Mouse (Mus musculus) left cerebral cortex, adult 2 months (tissue): ENCODE results near the gene Tspoap1. TPM values are rescaled to one million over a fixed set of nuclear protein-coding genes. Genes with fewer than 3 reads are reported as not detected.

Experiments
- DNase-seq, 2 experiments: peaks; one replicate each; pipeline ENCODE4 v3.0.0; 2021 to 2022; ENCODE audit warnings: low spot score in 2 of 2, mixed read lengths in 1 of 2; ENCODE audit errors: extremely low spot score in 1 of 2
- H3K27ac ChIP-seq: fragments of 200-600 bp; 2 replicates; pipeline ENCODE4 v1.8.1; 2022
- H3K4me3 ChIP-seq: fragments of 200-600 bp; 2 replicates; pipeline ENCODE4 v1.8.1; 2022
- CTCF ChIP-seq: fragments of 200-600 bp; IDR thresholded peaks from 2 replicates; pipeline ENCODE4 v1.8.1; 2022; ENCODE audit warnings: antibody characterized with exemption, mild to moderate bottlenecking, moderate library complexity
- intact Hi-C: fragments of 180-260 bp; cut with DNase I; formaldehyde crosslinking; loops from one replicate; pipeline ENCODE4 v1.15.1; 2025
- total RNA-seq, 2 experiments: library from RNA; stranded (reverse); gene quantifications; 2 replicates each; pipeline ENCODE4 v1.2.3; 2021

Tspoap1 gene
- total RNA-seq, 2 experiments from 2014 or later, result 190 to 202 TPM

DNA sequence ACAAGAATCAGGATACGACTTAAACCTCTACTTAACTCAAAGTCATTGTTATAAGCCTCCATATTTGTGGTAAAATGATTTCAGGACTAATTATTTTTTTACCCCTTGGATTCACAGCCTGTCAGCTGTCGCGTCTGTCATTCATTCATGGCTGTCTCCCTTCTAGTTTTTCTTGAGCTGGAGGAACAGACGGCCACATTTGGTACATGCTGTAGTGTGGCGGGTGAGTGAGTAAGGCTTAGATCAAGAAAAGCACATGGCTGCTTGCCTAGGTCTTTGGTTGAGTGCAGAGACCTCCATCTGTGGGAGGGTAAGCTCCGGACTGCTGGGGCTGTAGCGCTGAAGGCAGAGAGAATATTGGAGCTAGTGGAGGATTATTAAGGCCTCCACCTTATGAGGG, 12.6 kb upstream of the Tspoap1 start:
- intact Hi-C loops, result no loop called here
- no peak for DNase-seq
- no peak overlapping the region for H3K4me3 ChIP-seq
- H3K27ac ChIP-seq, result no peak overlapping the region
- TF ChIP-seq CTCF, result no peak

DNA sequence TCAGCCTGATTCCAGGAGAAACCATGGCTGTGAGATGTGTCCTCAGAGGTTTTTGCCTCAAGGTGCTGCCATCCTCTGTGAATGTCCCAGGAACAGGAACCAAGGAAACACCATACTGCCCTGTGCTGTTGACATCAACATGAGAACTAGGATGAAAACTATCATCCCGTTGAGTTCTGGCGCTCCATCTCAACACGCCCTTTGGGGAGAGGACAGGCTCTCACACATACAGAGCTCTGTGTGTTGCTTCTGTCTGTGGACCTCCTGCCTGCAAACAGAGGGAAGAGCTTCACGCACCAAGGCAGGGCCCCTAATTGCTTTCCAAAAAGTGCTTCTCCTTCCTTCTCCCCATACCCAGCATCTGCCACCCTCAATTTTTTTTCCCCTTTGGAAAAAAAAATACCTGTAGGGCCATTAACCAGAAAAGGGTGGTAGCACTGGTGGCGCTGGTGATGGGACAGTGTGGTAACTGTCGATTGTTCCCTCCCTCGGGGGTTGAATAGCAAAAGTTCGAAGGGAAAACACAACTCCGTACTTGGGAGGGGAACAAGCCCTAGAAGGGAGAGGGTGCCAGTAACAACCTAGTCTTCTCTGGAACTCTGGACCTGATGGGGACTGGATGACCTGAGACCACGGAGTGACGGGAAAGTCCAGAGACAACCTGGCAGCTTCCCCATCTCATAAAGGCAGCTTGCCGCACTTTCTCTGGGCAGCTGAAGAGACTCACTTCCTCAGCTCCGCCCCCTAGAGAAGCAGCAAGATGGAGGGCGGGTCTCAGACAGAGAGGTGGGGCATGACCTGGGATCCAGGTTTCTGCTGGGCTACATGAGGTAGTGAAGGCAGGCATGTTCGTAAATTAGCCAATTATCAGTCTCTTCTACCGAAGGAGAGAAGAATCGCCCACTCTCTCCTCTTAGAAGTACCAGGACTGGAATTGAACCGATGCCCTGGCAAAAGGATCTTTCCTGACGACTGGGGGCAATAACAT, 11.9 kb upstream of the Tspoap1 start:
- intact Hi-C loops, result no loop called here
- no peak overlapping the region for H3K27ac ChIP-seq
- H3K4me3 ChIP-seq, result no peak overlapping the region
- DNase-seq, result no peak
- TF ChIP-seq CTCF, result no peak

DNA sequence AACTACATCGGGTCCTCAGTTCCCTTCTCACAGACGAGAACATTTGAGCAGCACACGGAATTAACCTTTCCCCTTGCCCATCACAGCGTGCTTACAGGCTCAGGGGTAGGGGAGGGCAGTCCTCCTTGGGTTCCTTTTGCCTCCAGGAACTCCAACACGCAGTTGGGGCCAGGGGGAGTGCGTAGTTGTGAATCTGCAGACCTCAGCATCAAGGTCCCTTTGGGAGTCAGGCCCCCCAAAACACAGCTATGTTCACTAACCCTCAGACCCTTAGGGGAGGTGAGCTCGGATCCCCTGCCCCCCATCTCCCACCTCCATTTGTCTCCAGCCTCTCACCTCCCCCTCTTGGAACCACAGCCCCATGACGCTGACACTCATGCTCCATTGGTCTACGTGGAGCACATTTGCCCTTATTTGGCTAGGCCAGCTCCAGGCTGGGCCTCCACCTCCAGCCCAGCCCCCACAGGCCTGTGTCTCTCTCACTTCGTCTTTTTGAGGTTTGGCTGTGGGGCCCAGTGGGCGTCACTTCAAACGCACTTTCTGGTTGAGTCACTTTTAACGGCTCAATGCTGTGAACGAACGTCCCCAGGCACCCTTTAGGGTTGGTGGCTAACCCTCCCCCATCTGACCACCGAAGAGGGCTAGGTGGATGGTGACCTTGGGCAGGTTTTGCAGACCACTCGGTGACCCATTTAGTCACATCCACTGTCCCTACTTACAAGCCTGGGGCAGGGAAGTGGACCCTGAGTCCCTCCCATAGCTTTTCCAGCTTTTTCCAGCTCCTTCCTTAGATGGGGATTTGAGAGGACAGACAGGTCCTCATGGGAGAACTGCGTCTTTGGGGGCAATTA, 10.9 kb upstream of the Tspoap1 start:
- Histone ChIP-seq H3K27ac (peak overlapping the region; percentile 59; the same call in 1 of the 2 replicates), H3K4me3 (no peak overlapping the region)
- intact Hi-C loops, result no loop called here
- no peak for TF ChIP-seq CTCF
- DNase-seq, result no peak

DNA sequence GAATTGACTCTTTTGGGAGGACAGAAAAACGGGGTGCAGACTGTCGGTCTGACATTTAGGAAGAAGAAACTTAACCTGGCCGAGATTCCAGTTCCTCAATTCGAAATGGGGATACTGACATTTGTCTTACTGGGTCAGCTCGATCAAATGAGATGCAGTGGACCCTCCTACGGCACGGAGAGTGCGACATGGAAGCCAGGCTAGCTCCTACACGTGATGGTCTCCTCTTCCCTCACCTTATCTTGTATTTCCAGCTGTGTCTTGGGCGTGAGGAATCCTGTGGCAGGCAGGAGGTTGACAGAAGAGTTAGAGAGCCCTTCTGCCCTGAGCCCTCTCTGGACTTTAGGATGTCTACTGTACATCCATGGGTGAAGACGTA, 10.3 kb upstream of the Tspoap1 start:
- H3K4me3 ChIP-seq, result no peak overlapping the region
- H3K27ac ChIP-seq, result peak overlapping the region; percentile 59; the same call in 1 of the 2 replicates
- intact Hi-C loops, result no loop called here
- TF ChIP-seq CTCF, result no peak
- no peak for DNase-seq

DNA sequence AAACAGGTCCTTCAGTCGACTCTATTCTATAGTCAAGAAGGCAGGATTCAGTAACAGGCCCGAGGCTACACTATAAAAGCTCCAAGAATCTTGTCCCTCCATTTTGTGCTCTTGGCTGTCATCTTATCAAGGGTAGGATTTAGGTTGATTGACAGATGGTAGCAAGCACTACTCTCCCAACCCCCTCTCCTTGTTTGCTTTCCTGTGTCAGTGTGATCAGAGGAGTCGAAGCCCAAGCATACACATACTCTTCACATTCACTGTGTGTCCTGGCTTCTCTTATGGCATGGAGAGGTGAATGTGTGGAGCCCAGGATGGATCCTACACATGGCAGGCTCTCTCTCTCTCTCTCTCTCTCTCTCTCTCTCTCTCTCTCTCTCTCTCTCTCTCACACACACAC, 9.8 kb upstream of the Tspoap1 start:
- TF ChIP-seq CTCF, result no peak
- H3K27ac ChIP-seq, result no peak overlapping the region
- H3K4me3 ChIP-seq, result no peak overlapping the region
- no peak for DNase-seq
- intact Hi-C loops, result no loop called here

DNA sequence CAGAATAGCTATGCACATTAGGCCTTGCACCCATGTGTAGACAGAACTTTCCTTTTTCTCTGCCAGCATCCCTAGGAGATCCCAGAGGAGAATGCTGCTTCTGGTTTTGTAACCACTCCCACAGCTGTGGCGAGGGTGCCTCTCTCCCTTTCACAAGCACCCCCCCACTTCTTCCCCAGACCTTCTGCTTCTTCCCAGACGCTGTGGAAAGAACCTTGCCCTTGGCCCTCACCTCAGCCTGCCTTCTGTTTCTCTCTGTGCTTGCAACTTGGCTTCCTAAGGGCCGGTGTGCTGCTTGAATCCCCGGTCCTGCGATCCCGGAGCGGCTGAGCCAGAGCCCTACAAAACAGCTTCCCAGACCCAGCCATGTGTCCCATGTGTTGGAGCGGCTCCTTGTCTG, 9.3 kb upstream of the Tspoap1 start:
- Histone ChIP-seq H3K4me3 (no peak overlapping the region), H3K27ac (no peak overlapping the region)
- no peak for DNase-seq
- intact Hi-C loops, result no loop called here
- no peak for TF ChIP-seq CTCF

DNA sequence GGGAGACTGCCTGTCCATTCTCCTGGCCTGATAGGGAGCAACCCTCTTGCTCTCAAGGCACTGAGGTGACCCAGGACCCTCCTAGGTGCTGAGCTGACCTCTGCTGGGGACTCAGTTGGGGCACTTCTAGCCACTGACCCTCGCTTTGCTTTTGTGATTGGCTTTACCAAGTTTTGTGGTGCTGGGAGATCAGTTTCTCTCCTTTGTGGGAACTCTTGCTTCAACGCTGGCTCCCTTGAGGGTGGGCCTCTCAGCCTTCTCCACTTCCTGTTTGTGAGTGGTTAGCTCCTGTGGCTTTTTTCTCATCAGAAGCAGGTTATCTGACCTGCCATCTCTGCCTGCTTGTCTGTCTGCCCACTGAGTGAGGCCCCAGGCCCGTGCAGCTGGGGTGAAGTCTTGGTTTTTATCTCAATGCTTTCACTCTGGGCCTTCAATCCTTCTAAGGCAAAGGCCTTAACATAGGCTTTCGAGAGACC, 8.8 kb upstream of the Tspoap1 start:
- intact Hi-C loops, result no loop called here
- Histone ChIP-seq H3K27ac (no peak overlapping the region), H3K4me3 (no peak overlapping the region)
- no peak for TF ChIP-seq CTCF
- DNase-seq, result no peak

DNA sequence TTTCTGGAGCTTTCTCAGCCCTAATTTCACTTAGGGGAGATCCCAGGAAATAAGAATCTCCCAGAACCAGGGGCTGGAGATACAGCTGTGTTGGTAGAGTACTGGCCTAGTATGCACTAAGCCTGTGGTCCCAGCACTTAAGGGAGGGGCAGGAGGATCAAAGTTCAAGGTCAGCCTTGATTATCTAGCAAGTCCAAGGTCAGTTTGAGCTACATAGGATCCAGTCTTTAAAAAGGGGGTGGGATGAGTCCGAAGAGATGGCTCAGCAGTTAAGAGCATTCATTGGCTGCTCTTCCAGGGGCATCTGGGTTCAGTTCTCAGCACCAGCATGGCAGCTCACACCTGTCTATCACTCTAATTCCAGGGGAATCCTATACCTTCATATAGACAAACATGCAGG, 8.0 kb upstream of the Tspoap1 start:
- Histone ChIP-seq H3K27ac (no peak overlapping the region), H3K4me3 (no peak overlapping the region)
- TF ChIP-seq CTCF, result no peak
- no peak for DNase-seq
- intact Hi-C loops, result no loop called here

DNA sequence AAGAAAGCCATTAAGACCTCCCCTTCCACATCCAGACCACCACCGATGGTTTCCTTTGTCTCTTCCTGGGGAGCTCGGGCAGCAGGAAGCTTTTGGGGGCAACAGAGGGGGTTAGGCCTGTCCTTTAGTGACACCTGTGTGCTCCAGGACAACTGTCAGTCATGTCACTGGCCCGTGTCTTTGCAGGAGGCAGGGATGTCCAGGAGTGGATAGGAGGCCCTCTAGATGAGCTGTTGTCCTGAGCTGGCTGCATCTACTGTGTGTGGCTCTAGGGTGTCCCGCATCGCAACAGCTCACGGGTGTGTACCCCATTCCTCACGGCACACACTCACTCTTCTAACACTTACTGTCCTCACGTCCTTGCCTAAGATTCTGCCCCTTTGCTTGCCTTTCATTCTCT, 7.1 kb upstream of the Tspoap1 start:
- Histone ChIP-seq H3K4me3 (no peak overlapping the region), H3K27ac (no peak overlapping the region)
- no peak for DNase-seq
- no peak for TF ChIP-seq CTCF
- intact Hi-C loops, result no loop called here

DNA sequence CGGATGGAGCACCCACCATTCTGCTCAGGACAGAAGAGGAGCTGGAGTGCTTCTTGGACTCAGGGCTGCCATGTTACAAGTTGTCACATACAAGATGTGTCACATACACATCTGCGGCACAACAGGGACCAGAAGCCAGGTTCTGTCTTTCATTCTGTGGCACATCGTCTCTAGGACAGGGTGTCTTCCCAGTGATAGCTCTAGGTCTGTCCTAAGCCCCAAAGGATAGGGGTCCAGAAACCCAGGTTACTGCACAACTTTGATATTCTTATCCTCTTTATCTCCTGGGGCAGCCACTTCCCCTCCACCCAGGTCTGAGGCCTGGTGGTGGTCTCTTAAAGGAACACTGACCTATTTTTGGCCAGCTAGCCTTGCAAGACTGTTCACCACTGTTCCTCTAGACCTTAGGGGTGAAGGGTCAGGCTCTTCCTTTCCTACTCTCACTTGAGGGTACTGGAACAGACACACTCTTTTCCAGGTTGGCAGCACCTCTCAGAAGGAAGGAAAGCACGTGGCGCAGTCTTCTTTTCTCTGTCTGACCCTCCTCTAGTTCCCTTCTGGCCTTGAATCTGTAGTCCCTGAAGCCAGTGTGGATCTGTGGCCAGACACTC, 6.3 kb upstream of the Tspoap1 start:
- no peak for TF ChIP-seq CTCF
- Histone ChIP-seq H3K27ac (no peak overlapping the region), H3K4me3 (no peak overlapping the region)
- intact Hi-C loops, result no loop called here
- DNase-seq, result no peak

DNA sequence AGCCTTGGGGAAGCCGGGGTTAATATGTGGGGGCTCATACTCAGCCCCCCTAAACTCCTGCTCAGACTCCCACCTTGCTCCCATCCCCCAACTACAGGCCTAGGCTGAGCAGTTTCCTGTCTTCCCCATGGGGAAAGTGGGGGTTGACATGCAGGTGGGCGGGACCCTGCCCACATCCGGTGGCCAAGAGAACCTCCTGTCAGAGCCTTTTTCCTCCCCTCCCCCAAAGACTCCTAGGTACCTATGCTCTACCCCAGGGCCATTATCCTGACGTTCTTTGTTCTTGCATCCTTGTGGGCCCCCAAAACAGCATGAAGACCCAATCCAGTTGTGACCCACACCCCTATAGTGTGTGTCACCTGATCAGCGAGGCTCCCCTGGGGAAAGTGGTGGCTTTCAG, 5.7 kb upstream of the Tspoap1 start:
- intact Hi-C loops, result no loop called here
- H3K27ac ChIP-seq, result no peak overlapping the region
- TF ChIP-seq CTCF, result no peak

More for the DNA sequence above, 5.7 kb upstream of the Tspoap1 start:
- no peak for DNase-seq
- H3K4me3 ChIP-seq, result no peak overlapping the region
